Mouse (Mus musculus) ES-E14 (cell line): Measurements from ENCODE around the gene Ccdc69. TPM values are rescaled to one million over a fixed set of nuclear protein-coding genes. Genes with fewer than 3 reads are reported as not detected.

ENCODE experiments used
- DNase-seq: peaks from one replicate; pipeline ENCODE4 v3.0.0-alpha.2; 2013; ENCODE audit warnings: low read depth, low spot score
- H3K27ac ChIP-seq: 2 replicates; pipeline ENCODE4 v1.5.1; 2012; ENCODE audit warnings: low read depth, mild to moderate bottlenecking, low read length, moderate library complexity, mixed read lengths; ENCODE audit not compliant: poor library complexity, insufficient read depth, severe bottlenecking
- H3K36me3 ChIP-seq: 2 replicates; pipeline ENCODE4 v1.6.1; 2012; ENCODE audit warnings: mild to moderate bottlenecking, low read length, moderate library complexity, mixed read lengths; ENCODE audit not compliant: control insufficient read depth, poor library complexity, insufficient read depth, severe bottlenecking
- H3K4me1 ChIP-seq, 2 experiments: fragments of 150-350 bp in 1 of 2; sonication (generic) in 1 of 2; 2 replicates each; pipeline ENCODE4 v1.6.1; 2012; ENCODE audit warnings: low read length in 2 of 2, mild to moderate bottlenecking in 1 of 2, mixed read lengths in 1 of 2; ENCODE audit not compliant: control insufficient read depth in 2 of 2, insufficient read depth in 2 of 2, poor library complexity in 1 of 2
- H3K4me3 ChIP-seq, 2 experiments: fragments of 150-350 bp in 1 of 2; sonication (generic) in 1 of 2; 2 replicates each; pipeline ENCODE4 v1.5.1; 2012; ENCODE audit warnings: low read length in 2 of 2, low read depth in 1 of 2, mild to moderate bottlenecking in 1 of 2, mixed read lengths in 1 of 2; ENCODE audit not compliant: insufficient read depth in 1 of 2, poor library complexity in 1 of 2, severe bottlenecking in 1 of 2
- H3K9ac ChIP-seq: 2 replicates; pipeline ENCODE4 v1.6.1; 2012; ENCODE audit warnings: low read depth, mild to moderate bottlenecking, low read length, mixed read lengths; ENCODE audit not compliant: poor library complexity, insufficient read depth, severe bottlenecking
- H3K9me3 ChIP-seq: fragments of 150-350 bp; sonication (generic); 2 replicates; pipeline ENCODE4 v1.6.1; 2012; ENCODE audit warnings: low read depth, mild to moderate bottlenecking, low read length; ENCODE audit not compliant: control insufficient read depth, insufficient read depth
- CHD2 ChIP-seq: IDR thresholded peaks from 2 replicates; pipeline ENCODE4 v1.6.1; 2014; ENCODE audit warnings: mild to moderate bottlenecking, low read depth, low read length, inconsistent platforms
- HCFC1 ChIP-seq: IDR thresholded peaks from 2 replicates; pipeline ENCODE4 v1.6.1; 2012; ENCODE audit warnings: low read length, inconsistent platforms, borderline replicate concordance; ENCODE audit not compliant: insufficient read depth
- MAFK ChIP-seq: IDR thresholded peaks from 2 replicates; pipeline ENCODE4 v1.6.1; 2014; ENCODE audit warnings: mild to moderate bottlenecking, low read depth, low read length, inconsistent platforms; ENCODE audit not compliant: insufficient read depth
- ZC3H11A ChIP-seq: IDR thresholded peaks from 2 replicates; pipeline ENCODE4 v1.6.1; 2012; ENCODE audit warnings: low read depth, mild to moderate bottlenecking, inconsistent platforms, low read length, borderline replicate concordance
- ZNF384 ChIP-seq: IDR thresholded peaks from 2 replicates; pipeline ENCODE4 v1.6.1; 2012; ENCODE audit warnings: low read depth, low read length, inconsistent platforms
- in situ Hi-C, 2 experiments: fragments of 600-800 bp; cut with MboI; formaldehyde crosslinking; loops; one replicate each; pipeline ENCODE4 v1.15.1; 2025; ENCODE audit warnings: low sequenced_read_pairs in 2 of 2, inconsistent platforms in 1 of 2; ENCODE audit not compliant: unreplicated experiment in 2 of 2
- total RNA-seq: library from RNA; depleted of rRNA; stranded (reverse); fragments of 300-350 nt; gene quantifications from 2 replicates; pipeline ENCODE4 v1.2.3, GENCODE M21; 2012

Ccdc69 gene
- total RNA-seq, 1 experiment: 0.22 TPM

- in situ Hi-C loops: no loop called here
- H3K9me3 ChIP-seq: no peaks in the 10 kb centered on the region
- H3K9ac ChIP-seq: 0 out of 2 replicates have a peak overlapping the region, but pooled peaks have one; percentile 18
- H3K4me3 ChIP-seq: peak overlapping the region; percentile 79 to 97
- H3K4me1 ChIP-seq: peaks cover 4 to 20% of the 10 kb centered on the region in 2 experiments
- H3K27ac ChIP-seq: peak overlapping the region; percentile 44; the same call in 1 of the 2 replicates
- no peaks in the 10 kb centered on the region for H3K36me3 ChIP-seq
- TF ChIP-seq ZNF384: no peak
- TF ChIP-seq CHD2: no peak
- DNase-seq: no peak
These were observed 45.6 kb downstream of the Ccdc69 start for GRCm38 (mm10) chr11:55032286-55032685.

GRCm38 (mm10) chr11:55031991-55032280, 46.0 kb downstream of the Ccdc69 start:
- Histone ChIP-seq H3K4me1 (peaks cover 4 to 20% of the 10 kb centered on the region in 2 experiments), H3K9ac (0 out of 2 replicates have a peak overlapping the region, but pooled peaks have one; percentile 18), H3K27ac (no peak overlapping the region; the same call in 1 of the 2 replicates), H3K36me3 (no peaks in the 10 kb centered on the region), H3K4me3 (peak overlapping the region; percentile 53 to 79; a peak in 3 of 4 replicates), H3K9me3 (no peaks in the 10 kb centered on the region)
- in situ Hi-C loops: no loop called here
- no peak for DNase-seq
- no peak for TF ChIP-seq MAFK
- no peak for TF ChIP-seq CHD2
- TF ChIP-seq HCFC1: no peak
- no peak for TF ChIP-seq ZNF384
- no peak for TF ChIP-seq ZC3H11A

GRCm38 (mm10) chr11:55031211-55031990, 46.5 kb downstream of the Ccdc69 start:
- Histone ChIP-seq H3K4me1 (peaks cover 6 to 23% of the 10 kb centered on the region in 2 experiments), H3K9ac (peak overlapping the region; percentile 53)
- in situ Hi-C loops: no loop called here

GRCm38 (mm10) chr11:55028509-55028908, 49.4 kb downstream of the Ccdc69 start:
- H3K27ac ChIP-seq: no peak overlapping the region
- H3K4me1 ChIP-seq: peaks cover 3 to 30% of the 10 kb centered on the region in 2 experiments
- H3K36me3 ChIP-seq: no peaks in the 10 kb centered on the region
- H3K4me3 ChIP-seq: no peak overlapping the region
- no peak for TF ChIP-seq HCFC1
- in situ Hi-C loops: no loop called here
- H3K9ac ChIP-seq: no peak overlapping the region
- DNase-seq: no peak
- H3K9me3 ChIP-seq: no peaks in the 10 kb centered on the region

More at GRCm38 (mm10) chr11:55031211-55031990, 46.5 kb downstream of the Ccdc69 start:
- Histone ChIP-seq H3K9me3 (no peaks in the 10 kb centered on the region), H3K27ac (no peak overlapping the region), H3K36me3 (no peaks in the 10 kb centered on the region), H3K4me3 (peak overlapping the region in 1 of 2 experiments; percentile 21; a peak in 1 of 4 replicates)
- DNase-seq: no peak
- TF ChIP-seq ZC3H11A (no peak), MAFK (no peak), ZNF384 (no peak), HCFC1 (no peak), CHD2 (no peak)

- H3K9ac ChIP-seq: no peak overlapping the region
- H3K4me3 ChIP-seq: no peak overlapping the region
- no peaks in the 10 kb centered on the region for H3K36me3 ChIP-seq
- no peak for DNase-seq
- TF ChIP-seq CHD2: no peak
- no peak for TF ChIP-seq ZC3H11A
- TF ChIP-seq HCFC1: no peak
- no peak for TF ChIP-seq MAFK
- TF ChIP-seq ZNF384: no peak
- in situ Hi-C loops: no loop called here
- H3K27ac ChIP-seq: no peak overlapping the region
- H3K4me1 ChIP-seq: peaks cover 4 to 41% of the 10 kb centered on the region in 2 experiments; a peak in 3 of 4 replicates
- H3K9me3 ChIP-seq: no peaks in the 10 kb centered on the region
These were observed 50.6 kb downstream of the Ccdc69 start for GRCm38 (mm10) chr11:55027204-55027855.
